Mouse (Mus musculus): ENCODE measurements around the gene Alox5ap. TPM values are rescaled to one million over a fixed set of nuclear protein-coding genes. Genes with fewer than 3 reads are reported as not detected.
A peak's percentile ranks its signal among the peaks of the same experiment; 100 is the strongest.

The Alox5ap gene
- polyA plus RNA-seq, 1 experiment: 1,124 TPM

DNA sequence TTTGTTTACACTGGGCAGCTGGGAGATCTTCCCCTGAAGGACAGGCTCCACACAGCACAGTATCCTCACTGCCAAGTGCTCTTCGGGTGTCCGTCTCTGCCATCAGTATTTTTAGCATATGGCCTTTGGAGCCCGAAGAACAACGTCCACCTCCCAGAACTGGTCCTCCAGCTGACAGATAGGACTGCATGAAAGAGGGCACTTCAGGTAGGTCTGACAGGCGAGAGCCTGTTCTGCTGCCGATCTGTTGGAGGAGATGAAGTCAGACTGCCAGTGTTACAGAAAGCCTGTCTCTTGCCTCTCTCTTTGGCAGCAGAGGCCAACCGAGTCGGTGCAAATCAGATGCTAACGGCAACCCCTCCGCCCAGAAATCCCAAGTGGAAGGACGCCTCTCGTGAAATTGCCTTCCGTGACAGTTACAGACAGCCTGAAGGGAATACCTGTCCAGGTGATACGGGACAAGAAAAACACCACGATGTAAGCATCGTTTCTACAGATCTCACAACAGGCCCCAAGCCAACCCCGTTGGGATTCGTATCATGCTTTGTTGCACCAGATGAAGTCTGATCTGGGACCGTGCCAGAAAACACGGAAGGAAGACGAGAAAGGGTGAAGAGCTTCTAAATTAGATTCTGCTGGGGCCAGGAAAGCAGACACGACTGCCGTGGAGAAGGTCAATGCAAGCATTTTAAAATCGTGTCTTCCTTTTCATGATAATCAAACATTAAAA, 27.2 kb upstream of the Alox5ap start:
- Histone ChIP-seq H3K4me3 (ENCODE audit: insufficient read depth, low read length) (no peak overlapping the region), H3K27ac (ENCODE audit: insufficient read depth, low read depth, low read length) (no peak overlapping the region), H3K4me1 (ENCODE audit: control insufficient read depth, insufficient read depth, low read length) (peaks cover 26% of the 10 kb centered on the region)
- TF ChIP-seq POLR2A (IDR thresholded peaks at IDR 0.05; ENCODE audit: borderline replicate concordance, low read depth, low read length) (no peak), CTCF (IDR thresholded peaks at IDR 0.05; ENCODE audit: low read depth, low read length) (no peak)

GRCm38 (mm10) chr5:149242467-149242866, 22.1 kb upstream of the Alox5ap start:
- no peak overlapping the region for H3K4me3 ChIP-seq (ENCODE audit: insufficient read depth, low read length)
- H3K4me1 ChIP-seq (ENCODE audit: control insufficient read depth, insufficient read depth, low read length): peaks cover 36% of the 10 kb centered on the region
- H3K27ac ChIP-seq (ENCODE audit: insufficient read depth, low read depth, low read length): no peak overlapping the region
- TF ChIP-seq CTCF (IDR thresholded peaks at IDR 0.05; ENCODE audit: low read depth, low read length) (no peak), POLR2A (IDR thresholded peaks at IDR 0.05; ENCODE audit: borderline replicate concordance, low read depth, low read length) (no peak)

GRCm38 (mm10) chr5:149243053-149243452, 21.5 kb upstream of the Alox5ap start:
- Histone ChIP-seq H3K27ac (ENCODE audit: insufficient read depth, low read depth, low read length) (no peak overlapping the region), H3K4me1 (ENCODE audit: control insufficient read depth, insufficient read depth, low read length) (peaks cover 42% of the 10 kb centered on the region), H3K4me3 (ENCODE audit: insufficient read depth, low read length) (no peak overlapping the region)
- TF ChIP-seq CTCF (IDR thresholded peaks at IDR 0.05; ENCODE audit: low read depth, low read length) (no peak; the same call in 1 of the 2 replicates), POLR2A (IDR thresholded peaks at IDR 0.05; ENCODE audit: borderline replicate concordance, low read depth, low read length) (no peak)

DNA sequence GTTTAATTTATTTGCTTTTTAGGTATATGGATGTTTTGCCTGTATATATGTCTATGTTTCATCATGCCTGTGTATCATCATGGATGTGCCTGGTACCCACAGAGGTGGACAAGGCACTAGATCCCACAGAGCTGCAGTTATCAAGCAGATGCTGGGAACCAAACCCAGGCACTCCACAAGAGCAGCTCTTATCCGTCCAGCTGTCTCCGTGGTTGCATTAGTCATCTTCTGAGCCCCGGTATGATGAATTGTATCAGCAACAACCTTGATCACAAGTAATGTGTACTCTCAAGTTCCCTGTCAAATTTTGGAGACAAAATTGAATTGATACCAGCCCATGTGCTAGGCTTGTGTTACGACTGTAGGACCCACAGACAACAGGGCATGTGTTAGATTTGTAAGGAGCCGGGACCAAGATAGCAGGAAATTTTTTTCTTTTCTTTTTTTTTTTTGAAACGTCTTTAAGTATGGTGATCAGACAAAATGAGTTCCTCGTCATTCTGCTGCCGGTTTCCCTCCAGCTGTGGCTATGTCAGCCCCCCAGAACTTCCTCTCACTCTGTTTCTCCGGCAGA, 19.1 kb upstream of the Alox5ap start:
- Histone ChIP-seq H3K27ac (ENCODE audit: insufficient read depth, low read depth, low read length) (peak overlapping the region; percentile 97), H3K4me1 (ENCODE audit: control insufficient read depth, insufficient read depth, low read length) (peaks cover 39% of the 10 kb centered on the region), H3K4me3 (ENCODE audit: insufficient read depth, low read length) (peak overlapping the region; percentile 54)
- TF ChIP-seq POLR2A (IDR thresholded peaks at IDR 0.05; ENCODE audit: borderline replicate concordance, low read depth, low read length): no peak
- no peak for TF ChIP-seq CTCF (IDR thresholded peaks at IDR 0.05; ENCODE audit: low read depth, low read length)

GRCm38 (mm10) chr5:149245965-149246470, 18.5 kb upstream of the Alox5ap start:
- peak overlapping the region; percentile 97 for H3K27ac ChIP-seq (ENCODE audit: insufficient read depth, low read depth, low read length)
- TF ChIP-seq CTCF (IDR thresholded peaks at IDR 0.05; ENCODE audit: low read depth, low read length) (no peak), POLR2A (IDR thresholded peaks at IDR 0.05; ENCODE audit: borderline replicate concordance, low read depth, low read length) (no peak)
- H3K4me1 ChIP-seq (ENCODE audit: control insufficient read depth, insufficient read depth, low read length): peaks cover 36% of the 10 kb centered on the region
- peak overlapping the region; percentile 54 for H3K4me3 ChIP-seq (ENCODE audit: insufficient read depth, low read length)

- TF ChIP-seq POLR2A (IDR thresholded peaks at IDR 0.05; ENCODE audit: borderline replicate concordance, low read depth, low read length) (no peak), CTCF (IDR thresholded peaks at IDR 0.05; ENCODE audit: low read depth, low read length) (no peak)
- H3K27ac ChIP-seq (ENCODE audit: insufficient read depth, low read depth, low read length): peak overlapping the region; percentile 97
- H3K4me1 ChIP-seq (ENCODE audit: control insufficient read depth, insufficient read depth, low read length): peaks cover 32% of the 10 kb centered on the region
- H3K4me3 ChIP-seq (ENCODE audit: insufficient read depth, low read length): no peak overlapping the region
These were observed 17.3 kb upstream of the Alox5ap start for GRCm38 (mm10) chr5:149247047-149247904.

- Histone ChIP-seq H3K4me3 (ENCODE audit: insufficient read depth, low read length) (no peak overlapping the region), H3K27ac (ENCODE audit: insufficient read depth, low read depth, low read length) (no peak overlapping the region), H3K4me1 (ENCODE audit: control insufficient read depth, insufficient read depth, low read length) (peaks cover 11% of the 10 kb centered on the region)
- no peak for TF ChIP-seq CTCF (IDR thresholded peaks at IDR 0.05; ENCODE audit: low read depth, low read length)
- no peak for TF ChIP-seq POLR2A (IDR thresholded peaks at IDR 0.05; ENCODE audit: borderline replicate concordance, low read depth, low read length)
These were observed 12.3 kb upstream of the Alox5ap start for GRCm38 (mm10) chr5:149252303-149252702.

GRCm38 (mm10) chr5:149253491-149253890, 11.1 kb upstream of the Alox5ap start:
- no peak overlapping the region for H3K4me3 ChIP-seq (ENCODE audit: insufficient read depth, low read length)
- H3K27ac ChIP-seq (ENCODE audit: insufficient read depth, low read depth, low read length): no peak overlapping the region
- peaks cover 3% of the 10 kb centered on the region; the same call in 1 of the 2 replicates for H3K4me1 ChIP-seq (ENCODE audit: control insufficient read depth, insufficient read depth, low read length)
- TF ChIP-seq CTCF (IDR thresholded peaks at IDR 0.05; ENCODE audit: low read depth, low read length): no peak
- no peak for TF ChIP-seq POLR2A (IDR thresholded peaks at IDR 0.05; ENCODE audit: borderline replicate concordance, low read depth, low read length)

DNA sequence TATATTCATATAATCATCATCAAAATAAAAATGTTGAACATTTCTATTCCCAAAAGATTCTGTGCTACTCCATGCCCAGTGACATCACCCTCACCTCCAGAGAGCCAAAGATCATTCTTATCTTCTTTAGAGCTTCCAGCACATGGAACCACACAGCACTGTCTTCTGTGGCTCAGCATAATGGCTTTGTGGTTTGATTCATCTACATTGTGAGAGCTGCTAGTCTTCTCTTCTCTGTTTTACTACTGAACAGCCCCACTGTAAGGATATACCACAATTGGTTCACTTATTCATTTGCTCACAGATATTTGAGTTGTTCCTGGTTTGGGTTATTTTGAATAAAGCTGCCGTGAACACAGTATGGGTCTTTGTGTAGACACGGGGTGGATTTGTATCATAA, 9.0 kb upstream of the Alox5ap start:
- TF ChIP-seq POLR2A (IDR thresholded peaks at IDR 0.05; ENCODE audit: borderline replicate concordance, low read depth, low read length) (no peak), CTCF (IDR thresholded peaks at IDR 0.05; ENCODE audit: low read depth, low read length) (no peak)
- H3K27ac ChIP-seq (ENCODE audit: insufficient read depth, low read depth, low read length): no peak overlapping the region
- H3K4me3 ChIP-seq (ENCODE audit: insufficient read depth, low read length): no peak overlapping the region
- H3K4me1 ChIP-seq (ENCODE audit: control insufficient read depth, insufficient read depth, low read length): peaks cover 5% of the 10 kb centered on the region; the same call in 1 of the 2 replicates
